Mouse (Mus musculus): ENCODE data around the gene Bmp6.

DNA sequence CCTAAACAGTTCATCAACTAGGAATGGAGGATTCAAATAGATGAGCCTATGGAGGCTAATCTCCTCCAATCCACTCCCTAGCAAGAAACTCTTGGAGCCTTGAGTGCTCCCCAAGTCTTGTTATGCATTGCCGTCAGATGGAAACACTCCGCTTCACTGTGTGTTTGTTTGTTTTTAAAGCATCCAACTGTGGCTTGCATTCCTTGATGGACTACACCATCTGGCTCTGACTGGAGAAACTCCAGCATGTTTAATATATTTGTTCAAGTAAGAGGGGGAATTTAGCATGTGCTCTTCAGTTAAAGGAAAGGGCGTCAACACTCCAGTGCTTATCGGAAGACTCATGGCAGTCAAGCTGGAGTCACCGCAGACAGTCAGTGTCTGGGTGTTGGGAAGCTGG, 11.4 kb upstream of the Bmp6 start:
- TF ChIP-seq CTCF (IDR thresholded peaks at IDR 0.05; ENCODE audit: low read depth) (no peak), EP300 (IDR thresholded peaks at IDR 0.05; ENCODE audit: low read depth) (no peak)
